Mouse (Mus musculus) bone marrow, adult 2 months (tissue): Measurements from ENCODE around the gene Bptf. TPM values are rescaled to one million over a fixed set of nuclear protein-coding genes. Genes with fewer than 3 reads are reported as not detected.
"Not testable (repeated sequence)": the region's sequence is repeated elsewhere in the genome, so short reads cannot be mapped to it uniquely, and the experiment has no call there.

Experiments
- H3K27ac ChIP-seq: fragments of 200-500 bp; 2 replicates; pipeline ENCODE4 v1.5.1; 2012; ENCODE audit warnings: low read depth, mild to moderate bottlenecking, control low read depth, inconsistent platforms, low read length; ENCODE audit not compliant: control insufficient read depth, poor library complexity, insufficient read depth
- H3K4me1 ChIP-seq: fragments of 200-500 bp; 2 replicates; pipeline ENCODE4 v1.6.1; 2011; ENCODE audit warnings: low read length; ENCODE audit not compliant: control insufficient read depth, insufficient read depth
- H3K4me3 ChIP-seq: fragments of 200-500 bp; replicated peaks from 2 replicates; pipeline ENCODE3; 2011; ENCODE audit warnings: mild to moderate bottlenecking, low read depth, low read length, control low read depth; ENCODE audit not compliant: control insufficient read depth
- CTCF ChIP-seq: fragments of 200-500 bp; IDR thresholded peaks from 2 replicates; pipeline ENCODE4 v1.5.1; 2011; ENCODE audit warnings: low read length, control low read depth; ENCODE audit not compliant: control insufficient read depth, insufficient read depth
- POLR2A ChIP-seq: fragments of 200-500 bp; IDR thresholded peaks from 2 replicates; pipeline ENCODE4 v1.6.1; 2011; ENCODE audit warnings: low read depth, mild to moderate bottlenecking, control low read depth, low read length, borderline replicate concordance; ENCODE audit not compliant: control insufficient read depth
- WGBS: fragments of 180-500 bp; shearing (Covaris S2); methylation state at CpG from one replicate; pipeline ENCODE4 v1.1.7; 2018; 5-methylcytosine and 5-hydroxymethylcytosine counted together
- polyA plus RNA-seq: library from polyadenylated mRNA; stranded (reverse); fragments of >200 nt; gene quantifications from 2 replicates; pipeline ENCODE4 v1.2.4, GENCODE M21; 2011; ENCODE audit warnings: low replicate concordance; ENCODE audit not compliant: missing spikeins, insufficient read depth, insufficient read length

Bptf gene
- polyA plus RNA-seq, 1 experiment: 43.4 TPM

GRCm38 (mm10) chr11:107130221-107130788 is 1.6 kb downstream of the Bptf start:
- Histone ChIP-seq H3K27ac (no peak overlapping the region), H3K4me3 (peak overlapping the region; percentile 66), H3K4me1 (no peaks in the 10 kb centered on the region)
- under 1% methylated on average over 18 of the region's 18 CpGs for WGBS
- TF ChIP-seq POLR2A: no peak
- no peak for TF ChIP-seq CTCF

GRCm38 (mm10) chr11:107129641-107130040 is 2.3 kb downstream of the Bptf start:
- Histone ChIP-seq H3K4me1 (no peaks in the 10 kb centered on the region), H3K27ac (no peak overlapping the region), H3K4me3 (no peak overlapping the region)
- 2% methylated on average over 2 of the region's 2 CpGs for WGBS
- no peak for TF ChIP-seq CTCF
- TF ChIP-seq POLR2A: no peak

GRCm38 (mm10) chr11:107126716-107127115 is 5.2 kb downstream of the Bptf start:
- not testable (repeated sequence) for H3K4me1 ChIP-seq, H3K4me3 ChIP-seq, H3K27ac ChIP-seq
- 62% methylated on average over 2 of the region's 2 CpGs for WGBS

- WGBS: 77% methylated on average over 4 of the region's 4 CpGs
- no peak overlapping the region for H3K4me3 ChIP-seq
- peaks cover 2% of the 10 kb centered on the region for H3K4me1 ChIP-seq
- no peak overlapping the region for H3K27ac ChIP-seq
- TF ChIP-seq POLR2A (no peak), CTCF (no peak)
These were observed 6.9 kb downstream of the Bptf start for GRCm38 (mm10) chr11:107125011-107125410.

GRCm38 (mm10) chr11:107124327-107124731 is 7.6 kb downstream of the Bptf start:
- WGBS: 1% methylated on average over 7 of the region's 7 CpGs
- H3K4me1 ChIP-seq: peaks cover 2% of the 10 kb centered on the region
- H3K27ac ChIP-seq: no peak overlapping the region
- no peak for TF ChIP-seq CTCF
- TF ChIP-seq POLR2A: 0 out of 2 replicates have a peak, but pooled peaks have one; percentile 20
- H3K4me3 ChIP-seq: no peak overlapping the region

GRCm38 (mm10) chr11:107117789-107118188 is 14.1 kb downstream of the Bptf start:
- no peak overlapping the region for H3K4me3 ChIP-seq
- no peak overlapping the region for H3K27ac ChIP-seq
- TF ChIP-seq CTCF (no peak), POLR2A (no peak)
- H3K4me1 ChIP-seq: peaks cover 2% of the 10 kb centered on the region
- 87% methylated on average over 12 of the region's 12 CpGs for WGBS

GRCm38 (mm10) chr11:107113881-107114557 is 17.9 kb downstream of the Bptf start:
- WGBS: 78% methylated on average over 10 of the region's 10 CpGs
- Histone ChIP-seq H3K27ac (no peak overlapping the region), H3K4me3 (no peak overlapping the region), H3K4me1 (peaks cover 2% of the 10 kb centered on the region)
- no peak for TF ChIP-seq CTCF
- TF ChIP-seq POLR2A: no peak

- TF ChIP-seq POLR2A (no peak), CTCF (peak; percentile 52; the same call in 1 of the 2 replicates)
- peaks cover 2% of the 10 kb centered on the region for H3K4me1 ChIP-seq
- H3K4me3 ChIP-seq: no peak overlapping the region
- 59% methylated on average over 4 of the region's 4 CpGs for WGBS
- no peak overlapping the region for H3K27ac ChIP-seq
These were observed 18.8 kb downstream of the Bptf start for GRCm38 (mm10) chr11:107113112-107113511.

GRCm38 (mm10) chr11:107109669-107110068 is 22.3 kb downstream of the Bptf start:
- 79% methylated on average over 8 of the region's 8 CpGs for WGBS
- Histone ChIP-seq H3K27ac (no peak overlapping the region), H3K4me3 (no peak overlapping the region), H3K4me1 (peaks cover 4% of the 10 kb centered on the region)
- TF ChIP-seq POLR2A (no peak), CTCF (no peak)
